Mouse (Mus musculus): ENCODE data around the gene Pam16.

DNA sequence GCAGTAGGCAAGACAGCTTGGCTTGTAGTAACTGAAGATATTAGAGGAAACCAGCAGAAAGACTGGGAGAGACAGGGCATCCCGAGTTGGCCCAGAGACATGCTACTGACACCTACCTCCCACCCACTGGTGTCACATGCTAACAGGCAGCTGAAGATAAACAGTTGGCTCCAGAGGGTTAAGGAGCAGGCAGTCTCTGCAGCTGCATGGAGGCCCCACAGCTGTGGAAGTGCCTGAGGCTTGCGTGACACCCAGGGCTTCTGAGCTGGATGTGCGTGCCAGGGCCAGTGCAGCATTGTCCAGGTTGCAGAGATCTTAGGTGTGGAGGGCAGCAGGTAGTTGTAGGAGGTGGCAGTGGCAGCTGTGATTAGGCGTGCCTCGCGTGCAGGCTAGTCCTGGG, 2.3 kb upstream of the Pam16 start:
- TF ChIP-seq MYOD1 (IDR thresholded peaks at IDR 0.05; ENCODE audit: control insufficient read depth, insufficient read length, low read depth) = no peak
- no peak for TF ChIP-seq CTCF (IDR thresholded peaks at IDR 0.05; ENCODE audit: control insufficient read depth, insufficient read depth, insufficient read length)
- no peak for TF ChIP-seq MAX (IDR thresholded peaks at IDR 0.05)

All from C2C12 (cell line).